Mouse (Mus musculus) CH12.LX (cell line): ENCODE measurements at regions not wholly inside any gene's neighbourhood (a gene's known extent, or its start where the extent isn't known, plus 50 kb on each side); places are given as distances from the start of the nearest gene placed in this dataset.

Source experiments
- CHD2 ChIP-seq: IDR thresholded peaks from 2 replicates; pipeline ENCODE4 v1.6.1; 2011; ENCODE audit warnings: low read length, improper control_type of control experiment
- CTCF ChIP-seq, 2 experiments: IDR thresholded peaks in 1 of 2; conservative IDR thresholded peaks in 1 of 2; 2 replicates each; pipeline ENCODE4 v1.5.1; 2011 to 2012; ENCODE audit warnings: low read depth in 2 of 2, low read length in 2 of 2, improper control_type of control experiment in 1 of 2, inconsistent platforms in 1 of 2, mild to moderate bottlenecking in 1 of 2, moderate library complexity in 1 of 2
- EP300 ChIP-seq: IDR thresholded peaks from 2 replicates; pipeline ENCODE4 v1.6.1; 2011; ENCODE audit warnings: low read length, improper control_type of control experiment
- MAX ChIP-seq: IDR thresholded peaks from 2 replicates; pipeline ENCODE4 v1.6.1; 2011; ENCODE audit warnings: low read length, improper control_type of control experiment
- POLR2A ChIP-seq: IDR thresholded peaks from 2 replicates; pipeline ENCODE4 v1.6.1; 2011; ENCODE audit warnings: low read depth, mild to moderate bottlenecking, improper control_type of control experiment, low read length
- TBP ChIP-seq: conservative IDR thresholded peaks from 2 replicates; pipeline ENCODE4 v1.6.1; 2011; ENCODE audit warnings: low read depth, low read length, improper control_type of control experiment
- ZKSCAN1 ChIP-seq: IDR thresholded peaks from 2 replicates; pipeline ENCODE4 v1.6.1; 2012; ENCODE audit warnings: low read depth, inconsistent platforms, low read length, improper control_type of control experiment, borderline replicate concordance
- ZMIZ1 ChIP-seq: IDR thresholded peaks from 2 replicates; pipeline ENCODE4 v1.6.1; 2012; ENCODE audit warnings: low read depth, mild to moderate bottlenecking, inconsistent platforms, low read length, improper control_type of control experiment

DNA sequence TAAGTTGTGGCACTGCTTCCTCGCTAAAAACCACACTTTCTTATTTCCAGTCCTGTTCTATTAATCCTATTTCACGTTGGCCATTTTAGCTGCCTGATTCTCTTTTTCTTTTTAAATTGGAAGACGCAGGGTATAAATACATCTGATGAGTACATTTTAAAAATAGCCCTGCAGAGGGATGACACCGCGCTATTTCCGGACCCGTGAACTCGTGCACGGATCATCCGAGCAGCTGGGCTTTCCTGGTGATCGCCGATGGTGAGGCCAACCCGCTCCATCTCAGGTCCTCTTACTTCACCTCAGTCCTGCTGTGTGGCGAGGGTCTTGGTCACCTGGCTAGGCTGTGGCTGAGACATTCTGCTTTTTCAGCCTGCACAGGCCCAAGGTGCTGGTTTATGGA is 267.9 kb downstream of the Vrk1 start:
- TF ChIP-seq EP300 = no peak
- TF ChIP-seq CTCF (conservative IDR thresholded peaks at IDR 0.05 in 1 of 2, IDR thresholded peaks at IDR 0.05 in 1 of 2; ENCODE audit: low read depth in 2 of 2, low read length in 2 of 2) = no peak
- no peak for TF ChIP-seq MAX
- TF ChIP-seq ZMIZ1 = no peak
- TF ChIP-seq CHD2 = no peak
- TF ChIP-seq TBP = no peak
- TF ChIP-seq POLR2A = no peak
- TF ChIP-seq ZKSCAN1 = no peak
